Mouse (Mus musculus) ES-E14 (cell line): Measurements from ENCODE around the gene Aqp1. TPM values are rescaled to one million over a fixed set of nuclear protein-coding genes. Genes with fewer than 3 reads are reported as not detected.

Experiments used
- DNase-seq: peaks from one replicate; pipeline ENCODE4 v3.0.0-alpha.2; 2013; ENCODE audit warnings: low read depth, low spot score
- H3K27ac ChIP-seq: 2 replicates; pipeline ENCODE4 v1.5.1; 2012; ENCODE audit warnings: low read depth, mild to moderate bottlenecking, low read length, moderate library complexity, mixed read lengths; ENCODE audit not compliant: poor library complexity, insufficient read depth, severe bottlenecking
- H3K36me3 ChIP-seq: 2 replicates; pipeline ENCODE4 v1.6.1; 2012; ENCODE audit warnings: mild to moderate bottlenecking, low read length, moderate library complexity, mixed read lengths; ENCODE audit not compliant: control insufficient read depth, poor library complexity, insufficient read depth, severe bottlenecking
- H3K4me1 ChIP-seq, 2 experiments: fragments of 150-350 bp in 1 of 2; sonication (generic) in 1 of 2; 2 replicates each; pipeline ENCODE4 v1.6.1; 2012; ENCODE audit warnings: low read length in 2 of 2, mild to moderate bottlenecking in 1 of 2, mixed read lengths in 1 of 2; ENCODE audit not compliant: control insufficient read depth in 2 of 2, insufficient read depth in 2 of 2, poor library complexity in 1 of 2
- H3K4me3 ChIP-seq, 2 experiments: fragments of 150-350 bp in 1 of 2; sonication (generic) in 1 of 2; 2 replicates each; pipeline ENCODE4 v1.5.1; 2012; ENCODE audit warnings: low read length in 2 of 2, low read depth in 1 of 2, mild to moderate bottlenecking in 1 of 2, mixed read lengths in 1 of 2; ENCODE audit not compliant: insufficient read depth in 1 of 2, poor library complexity in 1 of 2, severe bottlenecking in 1 of 2
- H3K9ac ChIP-seq: 2 replicates; pipeline ENCODE4 v1.6.1; 2012; ENCODE audit warnings: low read depth, mild to moderate bottlenecking, low read length, mixed read lengths; ENCODE audit not compliant: poor library complexity, insufficient read depth, severe bottlenecking
- H3K9me3 ChIP-seq: fragments of 150-350 bp; sonication (generic); 2 replicates; pipeline ENCODE4 v1.6.1; 2012; ENCODE audit warnings: low read depth, mild to moderate bottlenecking, low read length; ENCODE audit not compliant: control insufficient read depth, insufficient read depth
- CHD2 ChIP-seq: IDR thresholded peaks from 2 replicates; pipeline ENCODE4 v1.6.1; 2014; ENCODE audit warnings: mild to moderate bottlenecking, low read depth, low read length, inconsistent platforms
- HCFC1 ChIP-seq: IDR thresholded peaks from 2 replicates; pipeline ENCODE4 v1.6.1; 2012; ENCODE audit warnings: low read length, inconsistent platforms, borderline replicate concordance; ENCODE audit not compliant: insufficient read depth
- MAFK ChIP-seq: IDR thresholded peaks from 2 replicates; pipeline ENCODE4 v1.6.1; 2014; ENCODE audit warnings: mild to moderate bottlenecking, low read depth, low read length, inconsistent platforms; ENCODE audit not compliant: insufficient read depth
- ZC3H11A ChIP-seq: IDR thresholded peaks from 2 replicates; pipeline ENCODE4 v1.6.1; 2012; ENCODE audit warnings: low read depth, mild to moderate bottlenecking, inconsistent platforms, low read length, borderline replicate concordance
- ZNF384 ChIP-seq: IDR thresholded peaks from 2 replicates; pipeline ENCODE4 v1.6.1; 2012; ENCODE audit warnings: low read depth, low read length, inconsistent platforms
- in situ Hi-C, 2 experiments: fragments of 600-800 bp; cut with MboI; formaldehyde crosslinking; loops; one replicate each; pipeline ENCODE4 v1.15.1; 2025; ENCODE audit warnings: low sequenced_read_pairs in 2 of 2, inconsistent platforms in 1 of 2; ENCODE audit not compliant: unreplicated experiment in 2 of 2
- total RNA-seq: library from RNA; depleted of rRNA; stranded (reverse); fragments of 300-350 nt; gene quantifications from 2 replicates; pipeline ENCODE4 v1.2.3, GENCODE M21; 2012

Gene Aqp1
- total RNA-seq, 1 experiment: 0.36 TPM

DNA sequence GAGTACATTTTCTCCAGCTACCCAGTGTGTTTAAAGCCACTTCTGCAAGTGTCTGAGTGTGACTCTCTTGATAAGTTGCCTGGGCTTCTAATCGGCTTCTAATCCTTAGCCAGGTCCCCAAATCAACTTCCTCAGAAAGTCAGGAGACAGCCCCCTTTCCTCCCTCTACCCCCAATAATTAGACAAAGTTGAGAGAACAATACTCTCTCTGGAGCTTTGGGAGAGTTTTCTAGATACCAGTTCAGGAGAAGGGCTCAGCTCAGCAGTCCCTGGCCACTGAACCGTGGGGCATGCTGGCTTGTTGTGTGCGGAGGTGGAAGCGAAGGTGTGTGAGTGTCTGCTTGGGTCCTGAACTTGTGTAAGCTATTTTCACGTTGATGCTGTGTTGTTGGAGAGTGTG, 1.0 kb downstream of the Aqp1 start:
- Histone ChIP-seq H3K9me3 (no peaks in the 10 kb centered on the region), H3K9ac (no peak overlapping the region), H3K4me1 (no peaks in the 10 kb centered on the region), H3K36me3 (no peaks in the 10 kb centered on the region), H3K4me3 (no peak overlapping the region), H3K27ac (no peak overlapping the region)
- in situ Hi-C loops: no loop called here
- TF ChIP-seq ZC3H11A: no peak
- TF ChIP-seq CHD2: no peak
- no peak for TF ChIP-seq MAFK
- TF ChIP-seq HCFC1: no peak
- TF ChIP-seq ZNF384: no peak
- no peak for DNase-seq

DNA sequence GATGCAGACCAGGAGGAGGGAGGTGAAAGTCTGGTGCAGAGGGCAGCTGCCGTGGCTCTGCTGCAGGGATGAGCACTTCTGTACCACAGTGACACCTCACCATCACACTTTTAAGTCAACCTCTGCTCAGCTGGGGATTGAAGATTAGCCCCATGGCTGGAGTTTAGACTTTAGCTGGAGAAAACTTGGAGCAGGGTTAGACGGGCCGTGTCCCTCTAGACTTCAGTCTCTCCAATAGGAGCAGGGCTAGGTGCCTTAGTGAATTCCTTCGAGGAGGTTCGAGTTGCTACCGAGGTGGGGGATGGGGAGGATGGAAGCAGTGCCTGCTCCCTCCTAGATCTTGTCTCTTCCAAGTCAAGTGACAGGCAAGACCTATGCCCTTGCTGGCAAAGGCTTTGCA, 1.8 kb downstream of the Aqp1 start:
- no peak for DNase-seq
- H3K4me3 ChIP-seq: no peak overlapping the region
- no peaks in the 10 kb centered on the region for H3K9me3 ChIP-seq
- in situ Hi-C loops: no loop called here
- no peak overlapping the region for H3K27ac ChIP-seq
- TF ChIP-seq HCFC1: no peak
- TF ChIP-seq MAFK: no peak
- TF ChIP-seq ZNF384: no peak
- no peak for TF ChIP-seq ZC3H11A
- no peak for TF ChIP-seq CHD2
- H3K9ac ChIP-seq: no peak overlapping the region
- H3K36me3 ChIP-seq: no peaks in the 10 kb centered on the region
- H3K4me1 ChIP-seq: no peaks in the 10 kb centered on the region

DNA sequence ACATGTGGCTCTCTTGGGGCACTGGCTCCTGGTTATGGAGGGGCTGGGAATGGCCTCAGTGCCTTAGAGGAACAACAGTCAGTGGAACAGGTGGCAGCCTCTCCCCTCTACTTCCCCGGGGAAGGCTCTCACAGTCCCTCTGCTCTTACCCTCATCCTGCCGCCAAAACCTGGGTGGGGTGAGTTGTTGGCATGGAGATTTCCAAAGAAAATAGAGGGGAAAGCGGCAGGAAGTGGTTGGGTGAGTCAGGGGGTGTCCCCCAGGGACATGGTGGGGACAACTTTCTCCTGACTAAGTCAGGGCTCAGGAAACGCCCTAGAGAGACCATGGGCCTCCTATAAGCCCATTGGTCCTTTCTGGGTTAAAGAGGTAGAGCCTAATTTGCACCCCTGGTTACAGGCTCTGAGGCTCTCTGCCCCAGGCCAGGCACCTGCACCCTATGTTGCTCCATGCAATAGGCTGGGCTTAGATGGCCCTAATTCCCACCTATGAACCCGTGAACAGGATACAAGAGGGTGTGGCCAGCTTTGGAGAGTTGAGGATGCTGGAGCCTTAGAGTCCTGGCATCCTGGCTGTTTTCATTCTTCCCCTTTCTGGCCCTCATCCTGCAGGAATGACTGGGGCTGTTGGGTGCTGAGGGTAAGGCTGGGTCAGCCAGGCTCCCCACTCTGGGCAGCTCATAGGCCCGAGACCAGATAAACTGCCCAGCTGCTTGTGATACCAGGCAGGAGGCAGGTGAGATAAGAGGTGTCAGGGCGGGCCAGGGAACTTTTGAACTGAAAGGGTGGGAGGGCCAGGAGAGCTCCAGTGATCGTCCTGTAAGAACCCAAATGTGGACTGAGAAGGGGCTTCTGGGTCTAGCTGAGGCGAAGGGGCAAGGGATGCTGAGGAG, 2.9 kb downstream of the Aqp1 start:
- Histone ChIP-seq H3K4me3 (no peak overlapping the region), H3K27ac (no peak overlapping the region), H3K4me1 (no peaks in the 10 kb centered on the region), H3K36me3 (no peaks in the 10 kb centered on the region), H3K9me3 (no peaks in the 10 kb centered on the region), H3K9ac (no peak overlapping the region)
- no peak for DNase-seq
- TF ChIP-seq ZC3H11A: no peak
- no peak for TF ChIP-seq HCFC1
- TF ChIP-seq ZNF384: no peak
- TF ChIP-seq MAFK: no peak
- TF ChIP-seq CHD2: no peak
- in situ Hi-C loops: no loop called here

DNA sequence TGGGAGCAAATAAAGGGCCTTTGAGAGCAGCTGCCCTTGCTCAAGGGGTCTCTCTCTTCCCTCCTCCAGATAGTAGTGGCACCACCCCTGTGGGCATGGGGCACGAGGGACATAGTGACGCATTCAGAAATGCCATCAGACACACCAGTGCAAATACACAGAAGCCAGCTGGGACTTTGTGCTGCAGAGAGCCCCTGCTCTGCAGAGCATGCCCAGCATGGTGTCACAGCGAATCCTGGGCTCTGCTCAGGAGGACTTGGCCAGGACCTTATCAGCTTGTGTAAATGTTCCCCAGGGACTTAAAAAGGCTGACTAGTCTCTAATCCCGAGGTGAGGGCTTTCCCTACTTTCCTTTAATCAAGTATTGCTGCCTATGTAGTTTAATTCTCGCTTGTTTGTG, 5.5 kb downstream of the Aqp1 start:
- Histone ChIP-seq H3K27ac (no peak overlapping the region), H3K4me3 (no peak overlapping the region), H3K9ac (no peak overlapping the region), H3K36me3 (no peaks in the 10 kb centered on the region), H3K4me1 (no peaks in the 10 kb centered on the region), H3K9me3 (no peaks in the 10 kb centered on the region)
- no peak for DNase-seq
- in situ Hi-C loops: no loop called here
- no peak for TF ChIP-seq ZC3H11A
- TF ChIP-seq CHD2: no peak
- no peak for TF ChIP-seq MAFK
- TF ChIP-seq HCFC1: no peak
- no peak for TF ChIP-seq ZNF384

DNA sequence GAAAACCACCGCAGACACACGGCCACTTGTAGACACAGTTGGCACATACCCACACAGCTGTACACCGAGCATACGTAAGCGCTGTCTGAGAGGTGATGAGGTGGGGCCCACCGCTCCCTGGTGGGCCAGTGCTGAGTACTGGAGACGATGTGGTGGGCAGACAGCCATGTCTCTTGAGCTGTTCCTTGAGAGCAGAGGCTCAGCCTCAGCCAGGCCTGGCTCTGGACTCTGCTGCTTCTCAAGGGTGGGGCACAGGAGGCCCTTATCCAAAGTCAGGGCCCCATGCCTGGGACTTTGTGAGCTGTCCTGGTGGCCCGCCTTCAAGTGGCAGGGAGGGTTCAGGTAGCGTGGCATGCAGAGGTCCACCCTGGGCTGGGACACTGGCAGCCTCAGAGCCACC, 6.1 kb downstream of the Aqp1 start:
- H3K4me1 ChIP-seq: no peaks in the 10 kb centered on the region
- no peak overlapping the region for H3K27ac ChIP-seq
- H3K4me3 ChIP-seq: no peak overlapping the region
- TF ChIP-seq ZC3H11A: no peak
- TF ChIP-seq HCFC1: no peak
- no peak for TF ChIP-seq MAFK
- TF ChIP-seq CHD2: no peak
- no peak for TF ChIP-seq ZNF384
- H3K36me3 ChIP-seq: no peaks in the 10 kb centered on the region
- H3K9me3 ChIP-seq: no peaks in the 10 kb centered on the region
- in situ Hi-C loops: no loop called here
- DNase-seq: no peak
- no peak overlapping the region for H3K9ac ChIP-seq
